Mouse (Mus musculus) adrenal gland, adult 18-20 months (tissue): ENCODE data around the gene Vmn1r126. TPM values are rescaled to one million over a fixed set of nuclear protein-coding genes. Genes with fewer than 3 reads are reported as not detected.
"Not testable (repeated sequence)": the region's sequence is repeated elsewhere in the genome, so short reads cannot be mapped to it uniquely, and the experiment has no call there.

Experiments used
- DNase-seq, 2 experiments: peaks; one replicate each; pipeline ENCODE4 v3.0.0; 2021 to 2022; ENCODE audit warnings: low spot score in 2 of 2
- long read RNA-seq, 2 experiments: library from polyadenylated mRNA; stranded (forward); transcript quantifications; one replicate each; pipeline ENCODE4 v2.0.0; 2021
- total RNA-seq, 2 experiments: library from RNA; stranded (reverse); gene quantifications; 1 replicate in 1 of 2; 2 replicates in 1 of 2; pipeline ENCODE4 v1.2.3; 2021

The Vmn1r126 gene
- not detected for total RNA-seq
- long read RNA-seq, experiment 1 = 0 reads
- long read RNA-seq, experiment 2 = 0 reads

DNA sequence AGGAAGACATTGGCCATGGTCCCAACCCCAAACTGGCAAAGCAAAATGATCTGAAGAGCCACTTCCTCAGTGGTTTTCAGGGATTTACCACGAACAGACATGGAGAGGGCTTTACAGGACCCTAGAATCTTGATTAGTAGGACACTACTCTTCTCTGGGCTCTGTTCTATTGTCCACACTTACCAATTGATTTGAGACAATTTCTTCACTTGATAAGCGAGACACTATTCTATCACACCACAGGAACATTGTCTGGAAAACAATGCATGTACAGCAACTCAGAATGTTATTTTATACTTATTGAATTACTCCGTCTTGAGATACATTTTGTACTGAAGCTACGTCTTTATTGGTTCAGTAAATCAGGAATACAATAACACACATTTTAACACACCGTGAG, at the start of gene Vmn1r126:
Vmn1r126 (minus strand) TSS at position 101 of the 400 bp plus-strand sequence.
- not testable (repeated sequence) for DNase-seq

GRCm38 (mm10) chr7:21349073-21349472, 47.8 kb upstream of the Vmn1r126 start, which contains the start of gene Vmn1r128:
Gene Vmn1r128 (plus strand): TSS chr7:21349373.
- DNase-seq = not testable (repeated sequence)

DNA sequence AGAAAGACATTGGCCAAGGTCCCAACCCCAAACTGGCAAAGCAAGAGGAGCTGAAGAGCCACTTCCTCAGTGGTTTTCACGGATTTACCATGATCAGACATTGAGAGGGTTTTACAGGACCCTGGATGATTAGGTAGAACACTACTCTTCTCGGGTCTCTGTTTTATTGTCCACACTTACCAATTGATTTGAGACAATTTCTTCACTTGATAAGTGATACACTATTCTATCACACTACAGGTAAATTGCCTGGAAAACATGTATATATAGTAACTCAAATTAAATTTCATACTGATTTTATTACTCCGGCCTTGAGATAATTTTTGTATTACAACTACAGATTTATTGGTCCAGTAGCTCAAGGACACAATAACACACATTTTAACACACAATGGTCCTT, 18.5 kb upstream of the Vmn1r126 start, which contains the start of gene Vmn1r127:
Vmn1r127 (minus strand) TSS at position 101 of the 400 bp plus-strand sequence.
- not testable (repeated sequence) for DNase-seq

- not testable (repeated sequence) for DNase-seq
Measured at GRCm38 (mm10) chr7:21271879-21272278, 29.4 kb downstream of the Vmn1r126 start, which contains the start of gene Vmn1r125. Gene Vmn1r125 (plus strand): TSS chr7:21272179.

- DNase-seq = not testable (repeated sequence)
Measured at GRCm38 (mm10) chr7:21260517-21260916, 40.8 kb downstream of the Vmn1r126 start, which contains the start of gene Vmn1r124. Gene Vmn1r124 (minus strand): TSS chr7:21260617.

Other genes with a start within 250 kb of the Vmn1r126 start
- gene Vmn1r120, start 247.7 kb downstream of the Vmn1r126 start, total RNA-seq = not detected
- not detected for gene Vmn1r121, start 203.0 kb downstream of the Vmn1r126 start, total RNA-seq
- not detected for gene Vmn1r122, start 167.3 kb downstream of the Vmn1r126 start, total RNA-seq
- gene Vmn1r123, start 139.3 kb downstream of the Vmn1r126 start, total RNA-seq = not detected
- not detected for gene Gm5157, start 111.0 kb downstream of the Vmn1r126 start, total RNA-seq
- not detected for gene Vmn1r124, start 40.9 kb downstream of the Vmn1r126 start, total RNA-seq
- not detected for gene Vmn1r125, start 29.3 kb downstream of the Vmn1r126 start, total RNA-seq
- gene Vmn1r127, start 18.4 kb upstream of the Vmn1r126 start, total RNA-seq = not detected
- gene Vmn1r128, start 47.9 kb upstream of the Vmn1r126 start, total RNA-seq = not detected
- gene Vmn1r129, start 59.8 kb upstream of the Vmn1r126 start, total RNA-seq = not detected
- gene Gm6882, start 131.3 kb upstream of the Vmn1r126 start, total RNA-seq = not detected
- not detected for gene Vmn1r130, start 210.3 kb upstream of the Vmn1r126 start, total RNA-seq
- not detected for gene Vmn1r131, start 244.6 kb upstream of the Vmn1r126 start, total RNA-seq